Mouse (Mus musculus): Measurements from ENCODE around the gene Akr1b8. TPM values are rescaled to one million over a fixed set of nuclear protein-coding genes. Genes with fewer than 3 reads are reported as not detected.
A peak's percentile ranks its signal among the peaks of the same experiment; 100 is the strongest.
"Not testable (repeated sequence)": the region's sequence is repeated elsewhere in the genome, so short reads cannot be mapped to it uniquely, and the experiment has no call there.

Gene Akr1b8
- total RNA-seq, 2 experiments from 2014 or later = 3.3 to 3.8 TPM

- peak; percentile 79 to 81 for DNase-seq
- intact Hi-C loops (cut with DNase I) = loop anchor here (1.0 to 2.0 kb wide), 2 partner anchors 53 to 103 kb away; no protein-coding TSS in a partner anchor
Measured at GRCm38 (mm10) chr6:34346096-34346898, 7.6 kb upstream of the Akr1b8 start.

DNA sequence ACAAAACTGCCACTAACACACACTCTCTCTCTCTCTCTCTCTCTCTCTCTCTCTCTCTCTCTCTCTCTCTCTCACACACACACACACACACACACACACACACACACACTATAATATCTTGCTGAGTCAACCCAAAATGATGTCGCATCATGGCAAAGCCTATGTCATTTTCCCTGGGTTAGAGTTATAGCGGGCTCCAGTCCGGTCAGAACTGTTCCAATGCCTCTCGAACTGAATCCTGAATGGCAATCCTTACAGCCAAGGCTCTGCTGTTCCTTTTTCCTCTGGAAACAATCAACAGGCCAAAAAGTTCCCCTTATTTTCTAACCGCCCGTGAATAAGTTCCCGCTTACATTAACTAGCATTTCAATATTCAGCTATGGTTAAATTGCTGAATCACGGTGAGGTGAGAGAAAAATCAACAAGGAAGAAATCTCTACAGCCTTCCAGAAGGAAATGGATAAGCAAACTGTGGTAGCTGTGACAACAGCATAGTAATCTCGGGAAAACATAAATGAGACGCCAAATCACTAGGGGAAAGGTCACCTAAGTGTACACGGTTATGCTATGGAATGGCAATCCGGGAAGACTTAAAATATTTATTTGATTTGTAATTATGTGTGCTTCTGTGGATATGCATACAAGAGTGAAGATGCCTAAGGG, 3.8 kb upstream of the Akr1b8 start:
- DNase-seq = no peak
- intact Hi-C loops (cut with DNase I) = no loop called here

GRCm38 (mm10) chr6:34351481-34351880, 2.4 kb upstream of the Akr1b8 start:
- intact Hi-C loops (cut with DNase I) = not testable (repeated sequence)

GRCm38 (mm10) chr6:34352401-34352800, 1.5 kb upstream of the Akr1b8 start:
- DNase-seq = no peak
- intact Hi-C loops (cut with DNase I) = no loop called here

More at GRCm38 (mm10) chr6:34351481-34351880, 2.4 kb upstream of the Akr1b8 start:
- DNase-seq = not testable (repeated sequence)

GRCm38 (mm10) chr6:34354354-34355348, 732 bp downstream of the Akr1b8 start:
- intact Hi-C loops (cut with DNase I) = no loop called here
- no peak for DNase-seq

DNA sequence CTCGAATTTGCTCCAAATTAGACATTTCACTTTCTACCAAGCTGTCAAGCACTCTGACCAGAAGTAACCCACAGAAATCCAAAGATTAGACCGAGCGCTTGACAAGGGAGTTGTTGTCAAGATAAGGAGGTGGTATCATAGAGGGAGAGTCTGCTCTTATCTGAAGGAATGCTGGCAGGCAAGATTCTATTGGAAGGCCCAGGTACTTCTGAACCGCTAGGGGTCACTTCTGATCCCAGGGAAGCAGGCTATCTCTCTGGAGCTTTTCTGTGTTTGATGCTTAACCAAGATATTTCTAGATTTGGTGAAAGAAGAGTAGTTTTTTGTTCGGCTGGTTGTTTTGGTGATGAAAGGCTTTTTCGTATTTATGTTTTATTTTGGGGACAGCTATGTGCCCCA, 1.4 kb downstream of the Akr1b8 start:
- no peak for DNase-seq
- intact Hi-C loops (cut with DNase I) = no loop called here

DNA sequence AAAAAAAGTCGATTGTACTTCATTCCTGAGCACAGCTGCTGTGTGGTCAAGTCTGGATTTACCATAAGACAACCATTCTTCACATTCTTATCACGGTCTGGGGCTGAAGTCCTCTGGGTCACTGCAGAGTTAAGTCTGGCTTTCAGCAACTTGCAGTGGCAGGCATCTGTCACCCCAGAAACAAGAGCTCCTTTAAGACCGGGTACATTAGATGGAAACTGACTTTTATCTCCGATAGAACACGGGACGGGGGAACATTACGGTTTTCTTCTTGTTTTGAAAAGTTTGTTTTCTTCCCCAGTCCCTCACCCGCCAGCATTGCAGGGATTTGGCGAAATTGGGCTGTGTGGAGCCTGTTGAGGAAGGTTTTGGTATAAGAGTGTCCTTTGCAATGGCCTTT, 1.9 kb downstream of the Akr1b8 start:
- intact Hi-C loops (cut with DNase I) = no loop called here

GRCm38 (mm10) chr6:34364217-34365136, 10.6 kb downstream of the Akr1b8 start:
- no peak for DNase-seq
- intact Hi-C loops (cut with DNase I) = no loop called here

More for the DNA sequence above, 1.9 kb downstream of the Akr1b8 start:
- no peak for DNase-seq

DNA sequence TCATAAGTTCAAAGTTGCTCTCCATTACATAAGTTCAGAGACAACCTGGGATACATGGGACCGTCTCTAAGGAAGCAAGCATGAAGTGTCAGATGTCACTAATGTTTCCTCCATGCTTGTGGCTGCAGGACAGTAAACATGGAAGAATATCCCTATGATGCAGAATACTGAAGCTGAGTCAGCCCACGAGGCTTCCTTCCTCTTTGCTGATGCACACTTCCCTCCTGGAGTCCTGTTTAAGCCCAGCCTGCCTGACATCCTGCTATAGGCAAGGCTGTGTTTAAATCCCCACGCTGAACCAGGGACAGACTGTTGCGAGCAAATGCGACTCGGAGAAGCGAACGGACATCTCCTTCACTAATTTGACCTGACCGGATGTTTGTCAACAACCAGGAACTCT, 14.1 kb downstream of the Akr1b8 start:
- intact Hi-C loops (cut with DNase I) = no loop called here
- no peak for DNase-seq

- intact Hi-C loops (cut with DNase I) = no loop called here
- DNase-seq = no peak
Measured at GRCm38 (mm10) chr6:34370081-34370480, 16.2 kb downstream of the Akr1b8 start.

DNA sequence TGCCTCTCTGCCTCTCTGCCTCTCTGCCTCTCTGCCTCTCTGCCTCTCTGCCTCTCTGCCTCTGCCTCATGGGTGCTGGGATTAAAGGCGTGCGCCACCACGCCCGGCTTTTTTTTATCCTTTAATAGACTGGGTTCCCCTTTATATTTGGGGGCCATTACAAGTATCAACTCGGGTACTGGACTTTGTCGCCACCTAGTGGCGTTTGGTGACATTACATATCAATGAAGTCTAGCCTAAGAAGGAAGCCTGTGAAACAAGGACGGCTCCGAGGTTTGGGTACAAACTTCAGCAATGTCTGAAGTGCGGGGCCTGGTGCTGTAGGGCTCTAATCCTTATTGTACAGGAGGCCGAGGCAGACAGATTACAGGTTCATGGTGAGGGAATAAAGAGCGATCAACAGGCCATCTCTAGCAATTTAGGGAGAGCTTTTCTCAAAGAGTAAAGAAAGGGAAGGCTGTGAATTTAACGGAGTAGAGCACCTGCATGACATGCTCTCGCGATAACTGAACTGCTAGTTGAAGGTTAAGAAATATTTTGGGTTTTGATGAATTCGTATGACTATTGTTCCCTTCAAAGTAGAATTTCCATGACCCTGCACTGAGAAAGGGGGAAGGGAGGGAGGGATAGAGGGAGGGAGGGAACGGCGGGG, 17.9 kb downstream of the Akr1b8 start:
- DNase-seq = peak; percentile 81 to 82
- intact Hi-C loops (cut with DNase I) = loop anchor here (1.0 kb wide), 2 partner anchors 77 to 79 kb away; no protein-coding TSS in a partner anchor

DNA sequence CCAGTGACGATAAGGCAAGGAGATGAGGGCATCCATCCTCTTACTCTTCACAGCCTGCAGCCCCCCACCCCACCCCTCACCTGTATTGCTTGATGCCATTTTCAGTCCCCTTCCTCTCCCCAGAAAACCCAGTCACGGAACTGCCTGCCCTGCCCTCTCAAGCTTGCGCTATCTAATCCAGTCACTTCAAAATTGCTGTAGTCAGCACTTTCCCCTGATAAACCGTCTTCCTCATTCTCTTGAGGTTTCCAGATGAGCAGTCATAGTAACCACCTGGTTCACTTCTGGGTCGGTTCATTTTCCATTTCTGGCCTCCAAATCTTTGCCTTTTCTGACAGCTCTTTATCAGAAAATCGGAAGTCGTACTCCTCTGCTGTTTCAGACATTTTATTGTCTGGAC, 19.9 kb downstream of the Akr1b8 start:
- no peak for DNase-seq
- intact Hi-C loops (cut with DNase I) = no loop called here

- DNase-seq; intact Hi-C loops (cut with DNase I): not testable (repeated sequence)
Measured at GRCm38 (mm10) chr6:34375888-34376287, 22.0 kb downstream of the Akr1b8 start.

- no peak for DNase-seq
- intact Hi-C loops (cut with DNase I) = no loop called here
Measured at GRCm38 (mm10) chr6:34383401-34383800, 29.5 kb downstream of the Akr1b8 start.

- peak; percentile 77 to 81 for DNase-seq
- intact Hi-C loops (cut with DNase I) = no loop called here
Measured at GRCm38 (mm10) chr6:34384110-34384661, 30.3 kb downstream of the Akr1b8 start, which contains the start of gene Akr1b10. Gene Akr1b10, plus strand, starts transcription at chr6:34384218.

DNA sequence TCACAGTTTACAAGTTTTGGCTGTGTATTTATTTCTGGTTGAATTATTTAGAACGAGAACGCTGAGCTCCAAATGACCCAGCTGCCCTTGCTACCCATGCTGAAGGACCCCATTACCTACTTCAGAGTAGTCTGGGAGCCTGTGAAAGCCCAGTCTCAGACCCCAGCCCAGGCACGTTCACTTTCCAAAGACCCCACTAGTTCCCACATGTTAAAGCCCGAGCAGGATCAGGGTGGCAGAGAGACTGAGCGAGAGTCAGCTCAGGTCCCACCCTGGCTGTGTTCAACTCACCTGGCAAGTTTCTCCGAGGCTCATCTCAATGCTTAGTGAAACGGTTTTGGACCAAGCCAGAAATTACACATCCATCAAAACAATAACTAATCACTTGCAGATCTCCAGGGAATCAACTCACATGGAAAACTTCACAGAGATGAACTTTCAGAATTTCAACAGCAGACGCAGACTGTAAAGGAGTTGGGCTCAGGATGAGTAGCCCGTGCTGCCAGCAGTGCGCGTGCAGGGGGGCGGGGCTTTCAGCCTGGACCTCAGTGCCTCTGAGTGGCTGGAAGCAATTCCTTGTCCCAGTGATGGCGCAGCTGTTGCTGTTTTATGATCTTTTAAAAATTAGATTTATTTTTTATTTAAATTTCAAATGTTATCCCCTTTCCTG, 30.9 kb downstream of the Akr1b8 start:
- intact Hi-C loops (cut with DNase I) = no loop called here
- DNase-seq = peak; percentile 51 to 64

GRCm38 (mm10) chr6:34388420-34389156, 34.7 kb downstream of the Akr1b8 start:
- intact Hi-C loops (cut with DNase I) = no loop called here
- no peak for DNase-seq
